Mouse (Mus musculus): ENCODE data around the gene Ms4a6c. TPM values are rescaled to one million over a fixed set of nuclear protein-coding genes. Genes with fewer than 3 reads are reported as not detected.
"Not testable (repeated sequence)": the region's sequence is repeated elsewhere in the genome, so short reads cannot be mapped to it uniquely, and the experiment has no call there.

The Ms4a6c gene
- total RNA-seq (2021), result 1 to 10 TPM; 1.4 to 1.8 TPM

DNA sequence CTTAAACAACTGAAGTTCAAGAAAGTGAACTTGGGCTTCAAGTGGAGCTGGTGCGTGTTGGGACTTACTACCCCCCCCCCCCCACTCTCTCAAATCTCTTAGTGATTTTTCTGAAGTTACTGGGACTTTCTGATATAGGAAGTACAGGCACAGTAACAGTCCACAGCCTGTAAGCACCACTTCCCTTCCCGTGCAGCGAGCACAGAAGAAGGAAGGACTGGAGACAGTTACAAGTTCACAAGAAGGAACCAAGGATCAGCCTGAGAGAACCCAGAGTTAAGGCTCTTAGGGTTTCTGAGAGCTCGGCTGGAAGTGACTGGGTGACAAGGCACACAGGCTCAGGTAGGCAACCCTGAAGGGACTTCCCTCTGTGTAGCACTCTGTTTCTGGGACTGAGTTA lies at the start of gene Ms4a6c:
Gene Ms4a6c (plus strand): TSS at position 152 of the 400 bp plus-strand sequence.
- DNase-seq; intact Hi-C loops (cut with DNase I): not testable (repeated sequence)

- intact Hi-C loops (cut with DNase I); DNase-seq: not testable (repeated sequence)
Observed at GRCm38 (mm10) chr19:11431209-11431608, 38.0 kb upstream of the Ms4a6c start.

GRCm38 (mm10) chr19:11435058-11435834 lies 33.9 kb upstream of the Ms4a6c start:
- DNase-seq, result no peak
- intact Hi-C loops (cut with DNase I), result no loop called here

GRCm38 (mm10) chr19:11443338-11443737 lies 25.8 kb upstream of the Ms4a6c start, which contains the start of gene Ms4a4b:
Gene Ms4a4b (plus strand): TSS chr19:11443553.
- intact Hi-C loops (cut with DNase I), result no loop called here
- DNase-seq, result no peak

GRCm38 (mm10) chr19:11443964-11444363 lies 25.2 kb upstream of the Ms4a6c start:
- DNase-seq, result no peak

DNA sequence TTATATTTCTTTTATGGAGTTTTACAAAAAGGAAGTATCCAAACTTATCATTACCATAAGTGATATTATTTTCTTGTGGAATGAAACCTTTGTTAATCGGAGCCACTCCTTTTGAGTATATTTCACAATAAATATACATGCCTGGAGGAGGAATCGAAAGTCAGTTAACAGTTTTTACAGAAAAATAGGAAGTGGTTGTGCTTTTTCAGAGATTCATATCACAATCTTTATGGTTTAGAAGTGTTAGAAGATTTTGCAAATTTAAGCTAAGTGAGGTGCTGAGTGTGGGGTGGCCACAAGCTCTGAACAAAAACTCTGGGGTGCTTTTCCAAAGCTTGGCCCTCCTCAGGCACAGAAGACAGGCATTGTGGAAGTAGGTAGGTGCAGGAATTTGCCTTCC lies 21.9 kb upstream of the Ms4a6c start:
- no peak for DNase-seq
- intact Hi-C loops (cut with DNase I), result no loop called here

More at GRCm38 (mm10) chr19:11443964-11444363, 25.2 kb upstream of the Ms4a6c start:
- intact Hi-C loops (cut with DNase I), result no loop called here

GRCm38 (mm10) chr19:11459041-11459440 lies 10.1 kb upstream of the Ms4a6c start:
- DNase-seq; intact Hi-C loops (cut with DNase I): not testable (repeated sequence)

- intact Hi-C loops (cut with DNase I); DNase-seq: not testable (repeated sequence)
Observed at GRCm38 (mm10) chr19:11464795-11465194, 4.4 kb upstream of the Ms4a6c start.

DNA sequence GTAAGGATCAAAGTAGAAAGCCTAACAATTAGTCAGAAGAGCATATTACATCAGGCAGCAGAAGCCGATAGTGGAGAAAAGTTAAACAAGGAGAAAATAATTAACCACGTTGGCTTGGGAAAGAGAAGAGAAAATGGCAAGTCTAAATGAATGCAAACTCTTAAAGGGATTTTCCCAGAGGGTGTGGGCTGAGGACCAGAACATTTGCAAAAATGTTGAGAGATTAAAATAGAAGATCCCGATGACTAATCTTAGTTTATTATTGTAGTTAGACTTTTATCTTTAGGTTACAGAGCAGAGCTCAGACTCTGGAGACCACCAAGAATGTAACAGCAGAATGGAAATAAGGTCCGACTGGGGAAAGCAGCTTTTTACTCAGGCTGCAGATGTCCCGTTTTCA lies 2.7 kb upstream of the Ms4a6c start:
- DNase-seq, result no peak
- intact Hi-C loops (cut with DNase I), result no loop called here

DNA sequence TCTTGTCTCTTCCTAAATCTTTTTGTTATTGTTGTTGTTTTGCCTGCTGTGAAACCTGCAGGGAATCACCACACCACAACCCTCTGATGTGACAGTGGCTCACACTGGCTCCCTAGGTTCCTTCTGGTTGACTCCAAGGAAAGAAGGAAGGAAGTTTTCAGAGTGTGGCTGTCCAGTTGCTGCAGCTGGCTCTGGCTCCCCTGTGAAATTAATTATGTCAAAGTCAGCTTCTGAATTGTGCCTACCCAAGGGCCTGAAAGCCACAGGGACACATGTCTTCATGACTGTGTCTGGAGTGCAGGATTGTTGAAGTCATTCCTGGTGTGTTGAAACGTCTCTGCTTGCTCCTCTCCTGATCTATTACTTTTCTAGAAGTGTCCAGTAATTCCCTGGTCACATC lies 805 bp upstream of the Ms4a6c start:
- DNase-seq; intact Hi-C loops (cut with DNase I): not testable (repeated sequence)

DNA sequence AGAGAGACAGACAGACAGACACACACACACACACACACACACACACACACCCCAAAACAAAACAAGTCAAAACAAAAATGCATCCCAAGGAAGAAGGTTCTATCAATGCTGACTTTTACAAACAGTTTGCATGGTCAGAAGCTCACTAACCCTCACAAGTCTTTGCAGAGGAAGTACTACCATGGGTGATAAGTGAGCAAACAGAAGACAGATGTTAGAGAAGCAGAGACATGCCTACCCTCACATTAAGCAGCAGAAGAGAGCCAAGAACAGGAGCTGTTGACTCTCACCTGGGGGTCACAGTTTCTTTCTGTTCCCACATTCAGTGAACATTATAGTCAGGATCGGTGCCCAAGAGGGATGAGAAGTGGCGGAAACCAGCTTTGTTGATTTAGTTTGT lies 10.5 kb downstream of the Ms4a6c start:
- intact Hi-C loops (cut with DNase I), result no loop called here

GRCm38 (mm10) chr19:11482684-11483083 lies 13.5 kb downstream of the Ms4a6c start:
- intact Hi-C loops (cut with DNase I), result no loop called here
- no peak for DNase-seq

More for the DNA sequence above, 10.5 kb downstream of the Ms4a6c start:
- no peak for DNase-seq

DNA sequence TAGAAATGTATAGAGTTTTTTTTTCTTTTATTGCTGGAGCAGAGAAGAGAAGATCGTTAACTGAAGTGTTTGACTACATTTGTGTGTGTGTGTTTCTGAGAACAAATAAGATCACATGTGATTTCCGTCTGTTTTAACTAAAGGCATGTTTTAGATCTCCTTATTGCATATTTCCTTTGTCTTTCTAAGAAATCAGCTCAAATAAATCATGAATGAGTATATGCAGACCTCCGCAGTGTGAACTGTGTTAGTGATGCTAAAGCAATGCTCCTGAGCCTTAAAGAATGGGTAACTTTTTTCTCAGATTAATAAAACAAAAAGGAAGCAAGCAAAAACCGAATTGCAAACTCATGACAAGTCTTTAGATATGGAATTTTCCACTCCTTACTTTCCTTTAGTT lies 14.8 kb downstream of the Ms4a6c start:
- no peak for DNase-seq
- intact Hi-C loops (cut with DNase I), result no loop called here

DNA sequence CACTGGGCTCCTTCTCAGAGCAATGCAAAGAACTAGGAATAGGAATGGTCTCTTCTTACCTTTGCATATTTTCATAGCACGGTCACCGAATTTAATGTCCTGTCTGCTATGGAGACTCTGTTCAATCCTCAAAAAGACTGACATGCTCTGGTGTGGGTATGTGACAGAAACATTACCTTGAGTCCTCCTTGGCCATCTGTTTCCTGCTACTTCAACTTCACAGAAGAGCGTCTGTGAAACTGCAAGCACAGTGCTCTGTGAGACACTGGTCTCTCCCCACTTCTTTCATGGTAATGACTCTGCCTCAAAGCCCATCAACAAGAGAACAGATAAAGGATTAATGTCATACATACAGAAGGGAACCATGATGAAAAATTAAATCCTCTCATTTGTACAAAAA lies 15.2 kb downstream of the Ms4a6c start:
- intact Hi-C loops (cut with DNase I), result no loop called here
- DNase-seq, result no peak

- DNase-seq, result no peak
- intact Hi-C loops (cut with DNase I), result no loop called here
Observed at GRCm38 (mm10) chr19:11485266-11485665, 16.1 kb downstream of the Ms4a6c start.

DNA sequence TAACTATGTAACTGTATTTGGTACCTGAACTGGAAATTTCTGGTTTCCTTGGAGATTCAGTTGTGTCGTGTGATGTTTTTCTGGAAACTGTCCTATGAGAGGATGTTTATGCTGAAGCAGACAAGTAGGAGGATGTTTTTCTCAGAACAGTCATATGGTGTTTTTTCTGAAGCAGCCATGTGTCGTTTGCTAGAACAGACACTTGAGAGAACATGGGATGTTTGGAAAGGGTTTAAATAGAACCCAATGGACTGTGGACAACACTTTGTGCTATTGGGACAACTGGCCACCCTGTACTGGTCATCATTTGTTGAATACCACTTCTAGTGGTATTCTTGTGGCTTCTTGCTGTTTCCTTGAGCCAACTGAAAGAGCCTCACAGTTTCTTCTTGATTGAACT lies 16.6 kb downstream of the Ms4a6c start, which contains the start of gene Gm8369:
Gene Gm8369 (plus strand): TSS at position 193 of the 400 bp plus-strand sequence.
- intact Hi-C loops (cut with DNase I), result no loop called here
- no peak for DNase-seq

DNA sequence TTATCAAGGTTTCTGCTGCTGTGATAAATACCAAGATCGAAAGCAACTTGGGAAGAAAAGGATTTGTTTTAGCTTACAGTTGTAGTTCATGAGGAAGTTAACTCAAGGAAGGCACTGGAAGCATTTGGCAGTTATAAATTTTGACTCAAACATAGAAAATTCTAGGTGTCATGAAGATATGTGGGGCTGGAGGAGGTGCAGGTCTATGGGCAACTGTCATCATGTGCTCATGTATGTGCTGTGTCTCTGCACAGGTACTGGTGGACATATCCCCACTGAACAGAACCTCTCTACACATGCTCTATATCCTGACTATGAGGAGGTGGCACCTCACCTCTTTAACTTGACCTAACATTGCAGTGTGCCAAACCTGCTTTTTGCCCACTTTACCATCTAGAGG lies 17.4 kb downstream of the Ms4a6c start:
- intact Hi-C loops (cut with DNase I), result no loop called here
- DNase-seq, result no peak

GRCm38 (mm10) chr19:11491406-11492189 lies 22.4 kb downstream of the Ms4a6c start:
- intact Hi-C loops (cut with DNase I), result no loop called here
- no peak for DNase-seq

DNA sequence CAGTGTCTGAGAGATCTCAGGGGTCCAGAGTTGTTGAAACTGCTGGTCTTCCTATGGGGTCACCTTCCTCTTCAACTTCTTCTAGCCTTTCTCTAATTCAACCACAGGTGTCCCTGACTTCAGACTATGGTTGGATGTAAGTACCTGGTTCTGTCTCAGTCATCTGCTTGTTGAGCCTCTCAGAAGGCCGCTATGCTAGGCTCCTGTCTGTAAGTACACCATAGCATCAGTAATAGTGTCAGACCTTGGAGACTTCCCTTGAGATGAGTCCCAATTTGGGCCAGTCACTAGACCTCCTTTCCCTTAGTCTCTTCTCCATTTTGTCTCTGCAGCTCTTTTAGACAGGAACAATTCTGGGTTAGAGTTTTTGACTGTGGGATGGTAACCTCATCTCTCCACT lies 23.5 kb downstream of the Ms4a6c start:
- intact Hi-C loops (cut with DNase I), result no loop called here
- DNase-seq, result no peak

DNA sequence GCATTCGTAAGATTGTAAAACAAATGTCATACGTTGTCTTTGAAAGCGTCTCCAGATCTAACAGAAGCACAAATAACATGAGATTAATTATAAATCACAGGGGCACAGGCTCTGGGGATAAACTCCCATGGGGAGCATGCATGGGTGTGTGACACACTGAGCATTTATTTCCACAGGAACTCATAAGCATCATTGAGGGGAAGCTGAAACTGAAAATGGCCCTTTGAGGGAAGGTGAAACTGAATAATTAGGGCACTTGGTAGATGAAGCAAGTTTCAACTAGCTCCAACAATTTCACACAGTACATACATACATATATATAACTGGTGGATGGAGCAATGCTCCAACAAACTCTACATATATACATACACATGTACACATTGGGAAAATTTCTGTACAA lies 25.4 kb downstream of the Ms4a6c start:
- intact Hi-C loops (cut with DNase I), result no loop called here
- no peak for DNase-seq

DNA sequence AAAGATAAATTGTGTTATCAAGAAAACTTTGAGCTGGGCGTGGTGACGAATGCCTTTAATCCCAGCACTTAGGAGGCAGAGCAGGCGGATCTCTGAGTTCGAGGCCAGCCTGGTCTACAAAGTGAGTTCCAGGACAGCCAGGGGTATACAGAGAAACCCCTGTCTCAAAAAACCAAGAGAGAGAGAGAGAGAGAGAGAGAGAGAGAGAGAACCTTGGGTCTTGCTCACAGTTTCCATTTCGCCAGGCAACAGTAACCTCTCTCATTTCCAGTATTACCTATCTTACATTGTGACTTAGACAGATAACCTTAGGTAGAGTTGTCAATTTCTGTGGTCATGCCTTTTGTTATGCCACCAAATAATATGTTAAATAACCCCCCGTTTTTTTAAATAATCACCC lies 27.2 kb downstream of the Ms4a6c start:
- DNase-seq, result no peak
- intact Hi-C loops (cut with DNase I), result no loop called here

DNA sequence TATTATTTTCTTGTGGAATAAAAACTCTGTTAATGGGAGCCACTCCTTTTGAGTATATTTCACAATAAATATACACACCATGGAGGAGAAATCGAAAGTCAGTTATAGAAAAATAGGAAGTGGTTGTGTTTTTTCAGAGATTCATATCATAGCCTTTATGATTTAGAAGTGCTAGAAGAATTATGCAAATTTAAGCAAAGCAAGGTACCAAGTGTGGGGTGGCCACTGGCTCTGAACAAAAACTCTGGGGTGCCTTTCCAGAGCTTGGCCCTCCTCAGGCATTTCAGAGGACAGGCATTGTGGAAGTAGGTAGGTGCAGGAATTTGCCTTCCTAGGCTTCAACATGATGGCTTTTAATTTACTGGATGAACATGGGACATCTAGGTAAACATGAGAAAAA lies 28.1 kb downstream of the Ms4a6c start:
- DNase-seq; intact Hi-C loops (cut with DNase I): not testable (repeated sequence)

All from left cerebral cortex, postnatal 4 days (tissue).